Mouse (Mus musculus) CH12.LX (cell line): ENCODE data around the gene Cldn19.

Experiments used
- CHD2 ChIP-seq: IDR thresholded peaks from 2 replicates; pipeline ENCODE4 v1.6.1; 2011; ENCODE audit warnings: low read length, improper control_type of control experiment
- HCFC1 ChIP-seq: IDR thresholded peaks from 2 replicates; pipeline ENCODE4 v1.6.1; 2012; ENCODE audit warnings: low read depth, mild to moderate bottlenecking, inconsistent platforms, low read length, improper control_type of control experiment
- POLR2A ChIP-seq: IDR thresholded peaks from 2 replicates; pipeline ENCODE4 v1.6.1; 2011; ENCODE audit warnings: low read depth, mild to moderate bottlenecking, improper control_type of control experiment, low read length
- POLR2AphosphoS2 ChIP-seq: IDR thresholded peaks from 2 replicates; pipeline ENCODE4 v1.6.1; 2011; ENCODE audit warnings: low read depth, low read length, improper control_type of control experiment
- ZNF384 ChIP-seq: IDR thresholded peaks from 2 replicates; pipeline ENCODE4 v1.6.1; 2012; ENCODE audit warnings: low read depth, low read length, improper control_type of control experiment, inconsistent platforms

GRCm38 (mm10) chr4:119266606-119267005 lies 11.4 kb downstream of the Cldn19 start:
- no peak for TF ChIP-seq CHD2
- TF ChIP-seq ZNF384: no peak
- TF ChIP-seq POLR2AphosphoS2: no peak
- TF ChIP-seq POLR2A: no peak
- no peak for TF ChIP-seq HCFC1
